Mouse (Mus musculus) cerebellum, adult 11-12 months (tissue): ENCODE measurements around the gene Meiob.

Experiments
- DNase-seq: peaks from one replicate; pipeline ENCODE4 v3.0.0; 2022

Meiob gene

DNA sequence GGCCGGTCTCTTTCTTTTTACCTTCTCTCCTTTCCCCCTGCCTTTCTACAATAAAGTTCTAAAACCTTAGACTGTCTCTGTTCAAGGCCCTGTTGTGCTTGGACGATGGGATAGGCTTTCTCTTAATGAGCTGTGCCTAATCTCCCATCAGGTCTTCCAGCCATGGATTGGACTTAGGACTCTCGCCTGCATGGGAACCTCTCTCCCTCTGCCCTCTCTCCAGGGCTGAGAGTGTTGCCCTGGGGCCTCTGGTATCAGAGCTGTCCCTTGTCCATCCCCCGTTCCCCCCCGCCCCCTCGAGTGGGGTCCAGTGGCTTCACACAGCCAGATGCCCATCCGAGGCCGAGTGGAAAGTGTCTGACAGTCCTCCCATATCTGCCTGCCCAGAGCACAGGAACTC, 70.9 kb downstream of the Meiob start:
- no peak for DNase-seq

GRCm38 (mm10) chr17:24877336-24878116, 73.4 kb downstream of the Meiob start:
- no peak for DNase-seq

- peak; percentile 18 for DNase-seq
Measured at GRCm38 (mm10) chr17:24878117-24878397, 74.0 kb downstream of the Meiob start.

DNA sequence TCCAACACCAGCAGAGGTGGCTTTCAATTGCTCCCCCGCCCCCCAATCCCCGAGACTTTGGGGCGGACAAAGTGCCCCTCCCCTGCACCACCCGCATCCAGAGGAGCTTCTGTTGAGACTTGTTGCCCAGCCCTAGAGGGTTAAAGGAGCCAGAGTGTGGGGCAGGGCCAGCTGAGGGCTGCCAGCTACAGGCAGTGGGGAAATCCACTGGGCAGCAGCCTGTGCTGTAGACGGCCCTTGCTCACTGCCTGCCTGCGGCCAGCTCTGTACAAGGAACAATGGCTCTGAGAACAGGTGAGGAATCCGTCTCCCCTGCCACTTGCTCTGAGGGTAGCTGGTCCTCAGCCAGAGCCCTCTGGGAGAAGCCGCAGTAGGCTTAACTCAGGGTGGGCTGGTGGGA, 74.4 kb downstream of the Meiob start:
- no peak for DNase-seq

GRCm38 (mm10) chr17:24881738-24882440, 77.8 kb downstream of the Meiob start:
- DNase-seq: no peak

- DNase-seq: no peak
Measured at GRCm38 (mm10) chr17:24884391-24884790, 80.3 kb downstream of the Meiob start.

DNA sequence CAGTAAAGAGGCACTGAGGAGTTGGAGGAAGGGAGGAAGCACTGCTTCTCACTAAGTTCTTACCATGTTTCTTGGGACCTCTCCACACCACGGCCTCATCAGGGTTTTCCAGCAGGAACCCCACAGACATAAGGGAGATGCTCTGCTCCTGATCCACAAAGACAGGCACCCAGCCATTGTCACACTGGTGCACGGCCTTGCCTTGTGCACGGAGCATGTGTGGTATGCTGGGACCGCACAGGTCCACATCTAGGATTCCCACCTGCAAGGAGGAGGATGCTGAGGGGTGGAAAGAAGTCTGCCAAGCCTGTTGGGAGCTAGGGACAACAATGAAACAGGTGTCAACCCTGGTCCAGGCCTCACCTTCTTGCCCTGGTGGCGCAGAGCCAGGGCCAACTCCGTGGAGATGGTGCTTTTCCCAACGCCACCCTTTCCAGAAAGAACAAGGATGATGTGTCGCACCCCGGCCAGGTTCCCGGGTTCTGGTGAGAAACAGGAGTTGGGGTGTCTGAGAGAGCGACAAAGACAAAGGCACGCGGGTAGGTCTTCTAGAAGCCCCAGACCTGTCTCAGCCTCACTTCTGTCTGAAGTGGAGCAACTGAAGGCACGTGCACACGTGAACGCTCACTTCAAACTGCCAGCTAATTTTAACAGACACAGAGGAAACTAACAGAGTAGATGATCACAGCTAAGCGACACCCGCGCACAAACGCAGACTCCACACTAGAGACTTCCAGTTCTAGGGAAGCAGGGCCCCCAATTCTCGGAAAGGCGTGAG, 81.5 kb downstream of the Meiob start:
- DNase-seq: peak; percentile 73

GRCm38 (mm10) chr17:24886134-24886931, 82.2 kb downstream of the Meiob start, which contains the start of the genes Nubp2 and Spsb3:
TSS of gene Nubp2 (minus strand) at chr17:24886349.
TSS of gene Spsb3 (plus strand) at chr17:24886643.
- peak; percentile 99 for DNase-seq

DNA sequence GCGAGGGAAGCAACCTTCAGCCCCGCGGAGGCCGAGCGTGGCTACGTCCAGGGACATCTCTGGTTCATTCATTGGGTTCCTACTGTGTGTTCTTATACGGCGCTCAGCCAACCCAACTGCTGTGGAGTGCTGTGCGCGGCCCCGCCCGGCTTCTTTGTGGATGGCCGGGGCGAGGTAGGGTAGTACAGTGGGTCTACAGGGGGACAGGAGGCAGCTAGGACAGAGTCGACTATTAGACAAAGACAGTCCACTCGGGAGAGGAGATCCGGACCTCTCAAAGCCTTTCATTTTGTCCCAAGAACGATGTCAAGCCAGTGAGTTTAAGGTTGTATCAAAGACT, 82.8 kb downstream of the Meiob start:
- DNase-seq: no peak

DNA sequence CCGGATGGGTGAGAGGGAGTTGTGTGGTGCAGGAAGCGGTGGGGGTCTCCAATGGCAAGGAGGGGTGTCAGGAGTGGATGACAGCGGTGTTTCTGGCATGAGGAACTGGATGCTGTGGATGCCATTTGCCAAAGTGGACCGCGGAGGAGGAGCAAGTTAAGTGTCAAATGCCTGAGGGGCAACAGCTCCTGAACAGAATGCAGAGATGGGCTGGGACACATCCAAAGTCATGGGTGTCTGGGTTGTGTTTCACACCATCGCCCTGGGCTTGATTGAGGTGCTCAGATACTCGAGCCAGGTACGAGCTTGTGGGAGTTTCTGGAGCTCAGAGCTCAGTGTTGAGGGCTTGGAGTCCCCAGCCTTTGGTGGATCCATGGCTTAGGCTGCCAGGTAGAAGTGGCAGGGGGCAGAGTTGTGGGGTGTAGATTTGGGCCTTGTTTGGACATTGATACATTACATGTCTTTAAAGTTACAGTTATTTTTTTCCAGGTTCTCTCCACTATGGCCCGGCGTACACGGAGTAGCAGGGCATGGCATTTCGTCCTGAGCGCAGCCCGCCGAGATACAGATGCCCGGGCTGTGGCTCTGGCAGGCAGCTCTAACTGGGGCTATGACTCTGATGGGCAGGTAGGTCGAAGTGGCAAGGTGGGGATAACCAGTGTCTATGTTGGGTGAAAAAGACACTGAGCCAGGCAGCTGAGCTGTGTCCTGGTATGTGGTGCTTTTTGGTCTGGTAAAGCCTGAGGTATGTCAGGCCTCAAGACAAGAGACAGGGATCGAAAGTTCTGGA, 83.4 kb downstream of the Meiob start:
- DNase-seq: peak; percentile 68

- DNase-seq: peak; percentile 25
Measured at GRCm38 (mm10) chr17:24888862-24889261, 84.8 kb downstream of the Meiob start.
